ENCODE assay signal across 17 mouse cellular contexts in genomic region chr11:119793378-119793777, GRCm38 (mm10).
A peak's percentile ranks its signal among the peaks of the same experiment; 100 is the strongest.
DNase-seq lines count a peak whose midpoint lies in the region; ATAC-seq lines count a peak whose summit lies in the region.
"Had no signal": no experiment of that assay in that cellular context is flagged by ENCODE, and none has a peak within 500 bp of the region (broad histone marks: within the 10 kb centered on the region; RNA-seq: fewer than 3 reads in every experiment).

No protein-coding gene starts in this region.

- no peak overlapping the region for H3K4me2 ChIP-seq in kidney, embryonic 15.5 days
- no peak overlapping the region for H3K4me2 ChIP-seq in kidney, embryonic 14.5 days (replicated peaks; ENCODE audit: low read depth, low read length)
- H3K4me2 ChIP-seq in midbrain, embryonic 14.5 days (ENCODE audit: low read length), result no peak overlapping the region
- no peak overlapping the region for H3K4me2 ChIP-seq in midbrain, embryonic 11.5 days
- no peak overlapping the region for H3K4me2 ChIP-seq in stomach, embryonic 14.5 days (replicated peaks; ENCODE audit: low read depth, low read length)
- H3K4me2 ChIP-seq in intestine, embryonic 16.5 days (ENCODE audit: low read depth, low read length), result no peak overlapping the region
- H3K4me2 ChIP-seq: heart, embryonic 15.5 days; hindbrain, embryonic 12.5 days; limb, embryonic 15.5 days had no signal

- no peak overlapping the region for H3K9ac ChIP-seq in kidney, embryonic 15.5 days
- H3K9ac ChIP-seq in kidney, embryonic 14.5 days (ENCODE audit: low read depth, low read length), result no peak overlapping the region
- no peak overlapping the region for H3K9ac ChIP-seq in midbrain, embryonic 14.5 days (replicated peaks; ENCODE audit: low read length)
- H3K9ac ChIP-seq in midbrain, embryonic 11.5 days (ENCODE audit: low read length), result no peak overlapping the region
- no peak overlapping the region for H3K9ac ChIP-seq in stomach, embryonic 14.5 days (replicated peaks; ENCODE audit: low read depth, low read length)
- no peak overlapping the region; the same call in 1 of the 2 replicates for H3K9ac ChIP-seq in intestine, embryonic 16.5 days (ENCODE audit: low read depth, low read length)
- H3K9ac ChIP-seq: heart, embryonic 15.5 days; hindbrain, embryonic 12.5 days; limb, embryonic 15.5 days; liver, postnatal 0 days had no signal

- DNase-seq in midbrain, embryonic 14.5 days, result no peak
- DNase-seq in midbrain, embryonic 11.5 days (ENCODE audit: low spot score, missing footprints), result no peak
- DNase-seq in embryo, embryonic 10 days (ENCODE audit: low spot score), result peak; percentile 61
- DNase-seq: adrenal gland, postnatal 25 days; cerebellum, postnatal 36 days; kidney, adult 18-20 months; liver, postnatal 0 days; right cerebral cortex, postnatal 14 days had no signal

- H3K4me1 ChIP-seq in kidney, embryonic 15.5 days, result peaks cover 78% of the 10 kb centered on the region
- peaks cover 35% of the 10 kb centered on the region for H3K4me1 ChIP-seq in kidney, embryonic 14.5 days (ENCODE audit: control insufficient read depth, insufficient read depth, low read length)
- H3K4me1 ChIP-seq in midbrain, embryonic 14.5 days (ENCODE audit: control insufficient read depth, insufficient read depth, low read length), result peaks cover 35% of the 10 kb centered on the region
- peaks cover 3% of the 10 kb centered on the region; the same call in 1 of the 2 replicates for H3K4me1 ChIP-seq in midbrain, embryonic 11.5 days (ENCODE audit: control insufficient read depth, insufficient read depth, low read length)
- H3K4me1 ChIP-seq in stomach, embryonic 14.5 days (ENCODE audit: control insufficient read depth, insufficient read depth, low read length), result peaks cover 15% of the 10 kb centered on the region; the same call in 1 of the 2 replicates
- no peaks in the 10 kb centered on the region; the same call in 1 of the 2 replicates for H3K4me1 ChIP-seq in intestine, embryonic 16.5 days (ENCODE audit: control insufficient read depth, insufficient read depth, low read length)

- no peak for ATAC-seq in kidney, embryonic 15.5 days (replicated peaks; ENCODE audit: low FRiP score)
- ATAC-seq in kidney, embryonic 14.5 days (ENCODE audit: low FRiP score, low TSS enrichment), result no peak; the same call in 1 of the 2 replicates
- no peak for ATAC-seq in midbrain, embryonic 14.5 days (ENCODE audit: low FRiP score, low TSS enrichment)
- no peak for ATAC-seq in midbrain, embryonic 11.5 days (ENCODE audit: low FRiP score)
- no peak for ATAC-seq in stomach, embryonic 14.5 days (ENCODE audit: insufficient number of reproducible peaks, insufficient read depth, low FRiP score, low read depth)
- no peak for ATAC-seq in intestine, embryonic 16.5 days
- no peak for ATAC-seq in activated CD4-positive, CD25-positive, alpha-beta regulatory T cell, adult 4 months
- ATAC-seq: forebrain, embryonic 14.5 days; liver, postnatal 0 days had no signal

- WGBS in kidney, embryonic 15.5 days, result 43% methylated on average over 6 of the region's 6 CpGs
- 15% methylated on average over 6 of the region's 6 CpGs for WGBS in kidney, embryonic 14.5 days
- WGBS in midbrain, embryonic 14.5 days, result 81% methylated on average over 6 of the region's 6 CpGs
- 78% methylated on average over 6 of the region's 6 CpGs for WGBS in midbrain, embryonic 11.5 days
- 35% methylated on average over 6 of the region's 6 CpGs for WGBS in stomach, embryonic 14.5 days
- 56% methylated on average over 6 of the region's 6 CpGs for WGBS in intestine, embryonic 16.5 days

- H3K36me3 ChIP-seq in kidney, embryonic 15.5 days, result no peaks in the 10 kb centered on the region
- no peaks in the 10 kb centered on the region for H3K36me3 ChIP-seq in kidney, embryonic 14.5 days (ENCODE audit: control insufficient read depth, insufficient read depth, low read length)
- H3K36me3 ChIP-seq in midbrain, embryonic 14.5 days (ENCODE audit: control insufficient read depth, insufficient read depth, low read length), result no peaks in the 10 kb centered on the region
- no peaks in the 10 kb centered on the region for H3K36me3 ChIP-seq in midbrain, embryonic 11.5 days (ENCODE audit: control insufficient read depth, insufficient read depth, low read length)
- no peaks in the 10 kb centered on the region; the same call in 1 of the 2 replicates for H3K36me3 ChIP-seq in stomach, embryonic 14.5 days (ENCODE audit: control insufficient read depth, insufficient read depth, low read length)
- H3K36me3 ChIP-seq in intestine, embryonic 16.5 days (ENCODE audit: control insufficient read depth, insufficient read depth, low read length), result no peaks in the 10 kb centered on the region
- H3K36me3 ChIP-seq: heart, embryonic 15.5 days had no signal

- H3K4me3 ChIP-seq in kidney, embryonic 15.5 days (replicated peaks), result no peak overlapping the region
- H3K4me3 ChIP-seq in kidney, embryonic 14.5 days (ENCODE audit: low read length), result no peak overlapping the region
- no peak overlapping the region for H3K4me3 ChIP-seq in midbrain, embryonic 14.5 days (replicated peaks; ENCODE audit: low read depth, low read length)
- no peak overlapping the region for H3K4me3 ChIP-seq in midbrain, embryonic 11.5 days (ENCODE audit: low read depth, low read length)
- H3K4me3 ChIP-seq in stomach, embryonic 14.5 days (ENCODE audit: low read depth, low read length), result no peak overlapping the region
- no peak overlapping the region for H3K4me3 ChIP-seq in intestine, embryonic 16.5 days (ENCODE audit: low read length)
- H3K4me3 ChIP-seq: heart, embryonic 15.5 days; hindbrain, embryonic 12.5 days; limb, embryonic 15.5 days had no signal

- no peaks in the 10 kb centered on the region for H3K27me3 ChIP-seq in kidney, embryonic 15.5 days
- no peaks in the 10 kb centered on the region for H3K27me3 ChIP-seq in kidney, embryonic 14.5 days (ENCODE audit: control insufficient read depth, insufficient read depth, low read length)
- no peaks in the 10 kb centered on the region for H3K27me3 ChIP-seq in midbrain, embryonic 14.5 days (ENCODE audit: control insufficient read depth, insufficient read depth, low read length)
- H3K27me3 ChIP-seq in midbrain, embryonic 11.5 days (ENCODE audit: control insufficient read depth, insufficient read depth, low read length), result no peaks in the 10 kb centered on the region
- no peaks in the 10 kb centered on the region for H3K27me3 ChIP-seq in stomach, embryonic 14.5 days (ENCODE audit: control insufficient read depth, insufficient read depth, low read length)
- no peaks in the 10 kb centered on the region for H3K27me3 ChIP-seq in intestine, embryonic 16.5 days (replicated peaks; ENCODE audit: control insufficient read depth, insufficient read depth, low read length)
- H3K27me3 ChIP-seq: heart, embryonic 15.5 days; hindbrain, embryonic 12.5 days; limb, embryonic 15.5 days had no signal

- H3K27ac ChIP-seq in kidney, embryonic 15.5 days, result peak overlapping the region; percentile 83
- H3K27ac ChIP-seq in kidney, embryonic 14.5 days (ENCODE audit: low read depth, low read length), result no peak overlapping the region
- 0 out of 2 replicates have a peak overlapping the region, but pooled peaks have one; percentile 28 for H3K27ac ChIP-seq in midbrain, embryonic 14.5 days (replicated peaks; ENCODE audit: low read depth, low read length)
- no peak overlapping the region for H3K27ac ChIP-seq in midbrain, embryonic 11.5 days (ENCODE audit: low read depth, low read length)
- 0 out of 2 replicates have a peak overlapping the region, but pooled peaks have one; percentile 10 for H3K27ac ChIP-seq in stomach, embryonic 14.5 days (ENCODE audit: low read length)
- H3K27ac ChIP-seq in intestine, embryonic 16.5 days (ENCODE audit: low read length), result no peak overlapping the region
- H3K27ac ChIP-seq: heart, embryonic 15.5 days; hindbrain, embryonic 12.5 days; limb, embryonic 15.5 days had no signal

- no peaks in the 10 kb centered on the region for H3K9me3 ChIP-seq in kidney, embryonic 15.5 days (replicated peaks)
- H3K9me3 ChIP-seq in kidney, embryonic 14.5 days (ENCODE audit: control insufficient read depth, low read length), result no peaks in the 10 kb centered on the region
- H3K9me3 ChIP-seq in midbrain, embryonic 14.5 days (ENCODE audit: control insufficient read depth, low read length), result no peaks in the 10 kb centered on the region
- no peaks in the 10 kb centered on the region for H3K9me3 ChIP-seq in midbrain, embryonic 11.5 days (ENCODE audit: control insufficient read depth, low read length)
- no peaks in the 10 kb centered on the region for H3K9me3 ChIP-seq in stomach, embryonic 14.5 days (ENCODE audit: control insufficient read depth, low read depth, low read length)
- no peaks in the 10 kb centered on the region for H3K9me3 ChIP-seq in intestine, embryonic 16.5 days (ENCODE audit: control insufficient read depth, low read length)
- H3K9me3 ChIP-seq: heart, embryonic 15.5 days; hindbrain, embryonic 12.5 days; limb, embryonic 15.5 days had no signal

Comparison
In these comparisons a context has a peak if more than half of its experiments do, and no peak if none do; other contexts are left out.
1. H3K27ac ChIP-seq: peak in kidney, embryonic 15.5 days (single experiment), midbrain, embryonic 14.5 days (single experiment) and stomach, embryonic 14.5 days (single experiment); none in kidney, embryonic 14.5 days (single experiment), midbrain, embryonic 11.5 days (single experiment) and intestine, embryonic 16.5 days (single experiment).